Mouse (Mus musculus): ENCODE measurements at regions not wholly inside any gene's neighbourhood (a gene's known extent, or its start where the extent isn't known, plus 50 kb on each side); places are given as distances from the start of the nearest gene placed in this dataset.

- TF ChIP-seq E2F4 (IDR thresholded peaks at IDR 0.05; ENCODE audit: borderline replicate concordance, low read depth, low read length) = no peak
- TF ChIP-seq ZC3H11A (IDR thresholded peaks at IDR 0.05; ENCODE audit: low read depth, low read length) = no peak
- TF ChIP-seq ZMIZ1 (IDR thresholded peaks at IDR 0.05; ENCODE audit: low read depth, low read length) = no peak
- TF ChIP-seq TBP (IDR thresholded peaks at IDR 0.05; ENCODE audit: low read depth, low read length) = no peak
- TF ChIP-seq RAD21 (IDR thresholded peaks at IDR 0.05; ENCODE audit: low read depth, low read length) = no peak
- no peak for TF ChIP-seq CHD1 (IDR thresholded peaks at IDR 0.05; ENCODE audit: low read depth, low read length)
- no peak for TF ChIP-seq POLR2A (IDR thresholded peaks at IDR 0.05; ENCODE audit: control insufficient read depth in 1 of 2, insufficient read depth in 1 of 2, low read depth in 1 of 2, low read length in 2 of 2, poor library complexity in 1 of 2)
- TF ChIP-seq MYC (IDR thresholded peaks at IDR 0.05; ENCODE audit: low read depth, low read length) = peak; percentile 89
- peak; percentile 91 for TF ChIP-seq MAX (IDR thresholded peaks at IDR 0.05; ENCODE audit: low read length)
- no peak for TF ChIP-seq CTCF (IDR thresholded peaks at IDR 0.05 in 2 of 3, conservative IDR thresholded peaks at IDR 0.05 in 1 of 3; ENCODE audit: control insufficient read depth in 1 of 3, insufficient read depth in 1 of 3, low read depth in 2 of 3, low read length in 3 of 3, poor library complexity in 1 of 3, severe bottlenecking in 1 of 3)
These were observed 85.1 kb upstream of the Akt3 start for GRCm38 (mm10) chr1:177343121-177343520.

Data from MEL (cell line).